28 mouse cellular contexts compared by ENCODE assay signal in the genomic region with DNA sequence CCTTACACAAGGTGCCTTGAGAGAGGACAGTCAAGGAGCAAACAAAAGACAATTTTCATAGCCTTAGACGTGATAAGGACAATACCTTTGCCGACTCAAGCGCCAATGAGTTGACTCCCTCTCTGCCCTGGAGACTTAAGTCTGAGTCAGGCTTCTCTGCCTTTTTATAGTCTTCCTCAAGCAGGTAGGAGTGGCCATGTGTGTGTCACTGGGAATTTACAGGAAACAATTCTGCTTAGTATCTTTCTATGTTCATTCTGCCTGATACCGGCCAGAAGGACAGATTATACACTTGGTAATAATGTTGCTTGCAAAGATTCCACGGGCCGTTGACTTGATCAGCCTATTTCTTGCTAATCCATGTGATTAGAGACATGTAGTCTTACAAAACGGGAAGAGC. TPM values are rescaled to one million over a fixed set of nuclear protein-coding genes. Genes with fewer than 3 reads are reported as not detected.
DNase-seq lines count a peak whose midpoint lies in the region; ATAC-seq and TF ChIP-seq lines count a peak whose summit lies in the region.
"Had no signal": no experiment of that assay in that cellular context is flagged by ENCODE, and none has a peak within 500 bp of the region (broad histone marks: within the 10 kb centered on the region; RNA-seq: fewer than 3 reads in every experiment).

Il1a (minus strand) TSS at position 137 of the 400 bp plus-strand sequence.

- peaks cover 4% of the 10 kb centered on the region for H3K4me1 ChIP-seq in liver, postnatal 0 days (ENCODE audit: insufficient read depth)
- no peaks in the 10 kb centered on the region for H3K4me1 ChIP-seq in liver, embryonic 11.5 days (replicated peaks; ENCODE audit: control insufficient read depth, insufficient read depth, low read length)
- H3K4me1 ChIP-seq: forebrain, embryonic 13.5 days; hindbrain, embryonic 13.5 days had no signal

- WGBS in liver, postnatal 0 days (ENCODE audit: insufficient replicate concordance), result 46% methylated on average over 7 of the region's 7 CpGs
- 71% methylated on average over 7 of the region's 7 CpGs for WGBS in liver, embryonic 11.5 days

- H3K4me3 ChIP-seq in layer of hippocampus, adult 2 months, result no peak within 1 kb of the TSS; the same call in 1 of the 2 replicates
- H3K4me3 ChIP-seq in liver, postnatal 0 days (ENCODE audit: low read depth, low read length), result peak within 1 kb of the TSS; percentile 27
- no peak within 1 kb of the TSS for H3K4me3 ChIP-seq in liver, embryonic 11.5 days (ENCODE audit: low read depth, low read length)
- H3K4me3 ChIP-seq: forebrain, embryonic 10.5 days; forebrain, embryonic 13.5 days; hindbrain, embryonic 10.5 days; hindbrain, embryonic 13.5 days had no signal

- DNase-seq in heart, adult 11 months, result peak; percentile 78
- DNase-seq in heart, postnatal 25 days (ENCODE audit: low spot score), result no peak
- no peak for DNase-seq in layer of hippocampus, adult 2 months (ENCODE audit: low spot score in 2 of 2)
- no peak for DNase-seq in layer of hippocampus, adult 11-12 months (ENCODE audit: low spot score)
- peak; percentile 6 for DNase-seq in liver, postnatal 0 days
- no peak for DNase-seq in liver, embryonic 11.5 days (ENCODE audit: low spot score)
- no peak for DNase-seq in thymus, postnatal 4 days
- DNase-seq: adrenal gland, adult 8-10 months; adrenal gland, postnatal 25 days; cerebellum, adult 18-20 months; cerebellum, adult 9-10 months; cerebellum, postnatal 14 days; gastrocnemius, postnatal 10 days; gastrocnemius, postnatal 36 days; heart, postnatal 36 days had no signal

- H3K9me3 ChIP-seq in liver, postnatal 0 days (ENCODE audit: low read length), result no peaks in the 10 kb centered on the region
- no peaks in the 10 kb centered on the region for H3K9me3 ChIP-seq in liver, embryonic 11.5 days (ENCODE audit: control insufficient read depth, low read length)
- H3K9me3 ChIP-seq: forebrain, embryonic 10.5 days; forebrain, embryonic 13.5 days; hindbrain, embryonic 10.5 days; hindbrain, embryonic 13.5 days had no signal

- no peak for ATAC-seq in liver, postnatal 0 days
- ATAC-seq in liver, embryonic 11.5 days (replicated peaks; ENCODE audit: low FRiP score), result no peak
- ATAC-seq: activated CD4-positive, CD25-positive, alpha-beta regulatory T cell, adult 4 months; forebrain, embryonic 13.5 days; forebrain, embryonic 16.5 days had no signal

- H3K27ac ChIP-seq in layer of hippocampus, adult 2 months, result 0 out of 2 replicates have a peak within 1 kb of the TSS, but pooled peaks have one; percentile 18
- no peak within 1 kb of the TSS for H3K27ac ChIP-seq in liver, postnatal 0 days (ENCODE audit: low read depth)
- H3K27ac ChIP-seq in liver, embryonic 11.5 days (ENCODE audit: low read depth, low read length), result no peak within 1 kb of the TSS
- H3K27ac ChIP-seq: forebrain, embryonic 10.5 days; forebrain, embryonic 13.5 days; hindbrain, embryonic 10.5 days; hindbrain, embryonic 13.5 days had no signal

- no peaks in the 10 kb centered on the region for H3K36me3 ChIP-seq in liver, postnatal 0 days (replicated peaks; ENCODE audit: insufficient read depth, low read length)
- H3K36me3 ChIP-seq in liver, embryonic 11.5 days (ENCODE audit: control insufficient read depth, insufficient read depth, low read length), result no peaks in the 10 kb centered on the region
- H3K36me3 ChIP-seq: forebrain, embryonic 10.5 days; hindbrain, embryonic 10.5 days; hindbrain, embryonic 13.5 days had no signal

- no peak within 1 kb of the TSS for H3K4me2 ChIP-seq in liver, postnatal 0 days (ENCODE audit: low read depth, low read length)
- no peak within 1 kb of the TSS for H3K4me2 ChIP-seq in liver, embryonic 11.5 days
- H3K4me2 ChIP-seq: forebrain, embryonic 13.5 days; heart, embryonic 11.5 days; hindbrain, embryonic 13.5 days had no signal

- intact Hi-C loops in heart, postnatal 25 days (cut with DNase I), result no loop called here

- H3K27me3 ChIP-seq in liver, postnatal 0 days (ENCODE audit: insufficient read depth, low read length), result no peaks in the 10 kb centered on the region
- 0 out of 2 replicates have a peak, but pooled peaks cover 3% of the 10 kb centered on the region for H3K27me3 ChIP-seq in liver, embryonic 11.5 days (replicated peaks; ENCODE audit: control insufficient read depth, insufficient read depth, low read length)
- H3K27me3 ChIP-seq: forebrain, embryonic 13.5 days; hindbrain, embryonic 13.5 days had no signal

- no peak for TF ChIP-seq CTCF in layer of hippocampus, adult 2 months (conservative IDR thresholded peaks at IDR 0.05)
- no peak for TF ChIP-seq CTCF in liver, postnatal 0 days (IDR thresholded peaks at IDR 0.05; ENCODE audit: low read depth)

- H3K9ac ChIP-seq in liver, postnatal 0 days (replicated peaks), result no peak within 1 kb of the TSS
- no peak within 1 kb of the TSS for H3K9ac ChIP-seq in liver, embryonic 11.5 days (ENCODE audit: low read depth, low read length)
- H3K9ac ChIP-seq: forebrain, embryonic 13.5 days; hindbrain, embryonic 13.5 days had no signal

- no peak for TF ChIP-seq EP300 in liver, postnatal 0 days (IDR thresholded peaks at IDR 0.05; ENCODE audit: low read depth)

RNA-seq across cellular contexts. Expression of gene Il1a, which starts in this region (rescaled TPM):
- not detected for total RNA-seq in heart, postnatal 25 days (2021)
- total RNA-seq in layer of hippocampus, adult 2 months (2021), result under 1 TPM; 0.59 to 0.61 TPM
- 4.8 and 6.3 TPM in 2 replicates for polyA plus RNA-seq in liver, postnatal 0 days (2015; fragmentation: Nextera tagmentation; extraction: Ambion mirVana)
- polyA plus RNA-seq in liver, embryonic 11.5 days (2014; fragmentation: Nextera tagmentation; extraction: Ambion mirVana), result 2.2 and 2.5 TPM in 2 replicates
- total RNA-seq: adrenal gland, adult 8-10 months; adrenal gland, postnatal 25 days; ES-E14; gastrocnemius, adult 18-20 months; gastrocnemius, postnatal 10 days; gastrocnemius, postnatal 36 days; granulocyte monocyte progenitor cell, adult 5-6 weeks; heart, adult 8-10 months; heart, postnatal 36 days had no signal
- polyA plus RNA-seq: embryonic facial prominence, embryonic 11.5 days; embryonic facial prominence, embryonic 14.5 days; forebrain, embryonic 10.5 days; hindbrain, embryonic 10.5 days had no signal

Comparison
In these comparisons a context has a peak if more than half of its experiments do, and no peak if none do; other contexts are left out.
1. DNase-seq: peak in heart, adult 11 months (single experiment) and liver, postnatal 0 days (single experiment); none in heart, postnatal 25 days (single experiment), layer of hippocampus, adult 2 months (0 of 2), layer of hippocampus, adult 11-12 months (single experiment), liver, embryonic 11.5 days (single experiment) and thymus, postnatal 4 days (single experiment).